Mouse (Mus musculus) stomach, postnatal 0 days (tissue): ENCODE measurements around the gene Zbtb16. TPM values are rescaled to one million over a fixed set of nuclear protein-coding genes. Genes with fewer than 3 reads are reported as not detected.

Source experiments
- ATAC-seq: fragments of 200-750 bp; cut with Nextera tagmentation; 2 replicates; pipeline ENCODE4 v1.8.0; 2017; ENCODE audit not compliant: low FRiP score, low TSS enrichment
- DNase-seq: peaks from one replicate; pipeline ENCODE4 v3.0.0-alpha.2; 2016; ENCODE audit warnings: low spot score
- H3K27ac ChIP-seq: fragments of 300-500 bp; sonication (generic); replicated peaks from 2 replicates; pipeline ENCODE4 v1.5.1; 2014; ENCODE audit warnings: mild to moderate bottlenecking, control low read depth
- H3K27me3 ChIP-seq: fragments of 300-500 bp; sonication (generic); 2 replicates; pipeline ENCODE4 v1.6.1; 2014; ENCODE audit warnings: low read length; ENCODE audit not compliant: control insufficient read depth, insufficient read depth
- H3K36me3 ChIP-seq: fragments of 300-500 bp; sonication (generic); 2 replicates; pipeline ENCODE4 v1.6.1; 2014; ENCODE audit warnings: low read length, mixed read lengths; ENCODE audit not compliant: control insufficient read depth, insufficient read depth
- H3K4me1 ChIP-seq: fragments of 300-500 bp; sonication (generic); replicated peaks from 2 replicates; pipeline ENCODE4 v1.6.1; 2014; ENCODE audit warnings: antibody characterized with exemption; ENCODE audit not compliant: control insufficient read depth, insufficient read depth
- H3K4me2 ChIP-seq: fragments of 300-500 bp; sonication (generic); replicated peaks from 2 replicates; pipeline ENCODE4 v1.6.1; 2014; ENCODE audit warnings: low read depth, mild to moderate bottlenecking, control low read depth, moderate library complexity
- H3K4me3 ChIP-seq: fragments of 300-500 bp; sonication (generic); 2 replicates; pipeline ENCODE4 v1.5.1; 2014; ENCODE audit warnings: low read depth, low read length, control low read depth
- H3K9ac ChIP-seq: fragments of 300-500 bp; sonication (generic); 2 replicates; pipeline ENCODE4 v1.6.1; 2014; ENCODE audit warnings: mild to moderate bottlenecking, low read length, control low read depth, mixed read lengths
- H3K9me3 ChIP-seq: fragments of 300-500 bp; sonication (generic); 2 replicates; pipeline ENCODE4 v1.6.1; 2016; ENCODE audit warnings: low read length; ENCODE audit not compliant: control insufficient read depth
- CTCF ChIP-seq: IDR thresholded peaks from 2 replicates; pipeline ENCODE4 v1.5.1; 2016; ENCODE audit warnings: antibody characterized with exemption, low read depth, mild to moderate bottlenecking, moderate library complexity
- EP300 ChIP-seq: optimal IDR thresholded peaks from 2 replicates; pipeline ENCODE3; 2016; ENCODE audit warnings: antibody characterized with exemption
- WGBS: fragments of 180-500 bp; shearing (Covaris S2); extraction: QIAGEN DNeasy Blood & Tissue Kit; methylation state at CpG from one replicate; pipeline ENCODE4 v1.1.7; 2014; 5-methylcytosine and 5-hydroxymethylcytosine counted together
- polyA plus RNA-seq: library from polyadenylated mRNA; unstranded; fragments of >200 nt; fragmentation: Nextera tagmentation; extraction: Ambion mirVana; gene quantifications from 2 replicates; pipeline ENCODE4 v1.2.1, GENCODE M21; 2015

Zbtb16 gene
- polyA plus RNA-seq, 1 experiment from 2014 or later, result 1.7 TPM

DNA sequence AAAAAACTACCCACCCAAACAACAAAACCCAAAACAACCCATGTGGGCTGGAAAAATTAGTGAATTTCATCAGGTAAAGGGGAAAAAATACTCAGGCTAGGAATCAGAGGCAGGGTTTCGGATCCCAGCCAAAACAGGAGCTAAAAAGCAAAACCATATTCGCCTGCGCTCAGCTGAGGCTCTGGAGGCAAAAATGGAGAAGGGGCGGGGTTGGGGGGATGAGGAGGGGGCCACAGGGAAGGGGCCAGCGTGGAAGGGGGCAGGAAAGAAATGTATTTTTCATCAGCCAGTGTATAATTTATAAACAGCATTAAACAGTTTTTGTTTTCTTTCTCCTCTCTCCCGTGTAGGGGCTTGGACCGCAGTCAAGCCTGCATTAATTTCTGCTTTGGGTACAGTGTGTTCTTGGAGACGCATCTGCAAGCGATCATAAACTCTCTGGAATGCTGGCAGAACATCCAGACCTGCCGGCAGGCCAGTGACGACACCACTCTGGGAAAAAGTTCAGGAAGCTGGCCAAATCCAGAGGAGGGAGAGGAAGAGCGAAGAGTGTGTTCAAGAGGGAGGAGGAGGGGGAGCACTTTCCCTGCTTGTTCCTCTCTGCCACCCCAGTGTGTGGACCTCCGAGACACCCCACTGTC is 98.7 kb downstream of the Zbtb16 start:
- Histone ChIP-seq H3K27ac (peak overlapping the region; percentile 92), H3K4me2 (peak overlapping the region; percentile 44), H3K36me3 (no peaks in the 10 kb centered on the region), H3K4me3 (no peak overlapping the region), H3K4me1 (peaks cover 14% of the 10 kb centered on the region; the same call in 1 of the 2 replicates), H3K9ac (peak overlapping the region; percentile 41; the same call in 1 of the 2 replicates), H3K9me3 (no peaks in the 10 kb centered on the region), H3K27me3 (no peaks in the 10 kb centered on the region)
- peak; percentile 72 for DNase-seq
- WGBS, result 29% methylated on average over 13 of the region's 13 CpGs
- TF ChIP-seq EP300 (peak; percentile 99), CTCF (no peak)
- peak; percentile 67 for ATAC-seq

DNA sequence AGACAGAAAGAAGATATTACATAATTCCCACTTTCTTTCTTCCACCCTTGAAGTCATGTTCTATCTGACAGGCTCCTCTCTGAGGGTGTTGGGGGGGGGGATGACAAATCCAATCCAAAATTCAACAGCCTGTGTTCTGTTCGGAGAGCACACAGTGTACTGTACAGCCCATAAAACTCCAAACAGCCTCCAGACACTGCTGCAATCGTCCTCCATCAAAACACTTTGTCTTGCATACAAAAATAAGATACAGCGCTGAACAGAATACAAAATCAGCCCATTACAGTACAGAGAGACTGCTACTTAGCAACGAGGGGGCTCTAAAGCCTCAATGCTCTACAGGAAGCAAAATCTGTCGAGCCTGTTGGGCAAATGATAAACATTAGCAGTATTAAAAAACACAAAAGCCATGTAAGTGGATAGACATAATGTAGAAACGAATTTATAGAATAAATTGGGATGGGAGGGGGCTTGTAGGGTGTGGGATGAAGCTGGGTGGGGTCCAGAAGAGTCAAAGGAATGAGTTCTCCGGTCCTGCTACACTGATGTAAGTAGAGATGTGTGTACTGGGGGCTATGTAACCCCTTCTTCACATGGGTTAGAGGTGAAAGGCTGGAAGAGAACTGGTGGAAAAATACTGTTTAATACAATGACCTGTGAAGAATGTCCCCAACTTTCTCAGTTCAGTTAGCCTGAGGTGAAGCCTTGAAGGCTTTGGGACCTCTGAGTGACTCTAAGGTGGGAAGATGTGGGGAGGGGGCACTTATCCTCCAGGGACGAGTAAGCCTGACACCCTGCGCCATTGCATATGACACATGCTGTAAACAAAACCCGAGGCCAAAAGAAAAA is 99.4 kb downstream of the Zbtb16 start:
- Histone ChIP-seq H3K4me2 (peak overlapping the region; percentile 44), H3K9ac (peak overlapping the region; percentile 41), H3K36me3 (no peaks in the 10 kb centered on the region), H3K27ac (peak overlapping the region; percentile 92), H3K4me3 (no peak overlapping the region), H3K9me3 (no peaks in the 10 kb centered on the region), H3K4me1 (peaks cover 16% of the 10 kb centered on the region; the same call in 1 of the 2 replicates), H3K27me3 (no peaks in the 10 kb centered on the region)
- WGBS, result 34% methylated on average over 10 of the region's 10 CpGs
- peak; percentile 30; the same call in 1 of the 2 replicates for ATAC-seq
- DNase-seq, result no peak
- TF ChIP-seq CTCF, result no peak
- peak; percentile 31 for TF ChIP-seq EP300

DNA sequence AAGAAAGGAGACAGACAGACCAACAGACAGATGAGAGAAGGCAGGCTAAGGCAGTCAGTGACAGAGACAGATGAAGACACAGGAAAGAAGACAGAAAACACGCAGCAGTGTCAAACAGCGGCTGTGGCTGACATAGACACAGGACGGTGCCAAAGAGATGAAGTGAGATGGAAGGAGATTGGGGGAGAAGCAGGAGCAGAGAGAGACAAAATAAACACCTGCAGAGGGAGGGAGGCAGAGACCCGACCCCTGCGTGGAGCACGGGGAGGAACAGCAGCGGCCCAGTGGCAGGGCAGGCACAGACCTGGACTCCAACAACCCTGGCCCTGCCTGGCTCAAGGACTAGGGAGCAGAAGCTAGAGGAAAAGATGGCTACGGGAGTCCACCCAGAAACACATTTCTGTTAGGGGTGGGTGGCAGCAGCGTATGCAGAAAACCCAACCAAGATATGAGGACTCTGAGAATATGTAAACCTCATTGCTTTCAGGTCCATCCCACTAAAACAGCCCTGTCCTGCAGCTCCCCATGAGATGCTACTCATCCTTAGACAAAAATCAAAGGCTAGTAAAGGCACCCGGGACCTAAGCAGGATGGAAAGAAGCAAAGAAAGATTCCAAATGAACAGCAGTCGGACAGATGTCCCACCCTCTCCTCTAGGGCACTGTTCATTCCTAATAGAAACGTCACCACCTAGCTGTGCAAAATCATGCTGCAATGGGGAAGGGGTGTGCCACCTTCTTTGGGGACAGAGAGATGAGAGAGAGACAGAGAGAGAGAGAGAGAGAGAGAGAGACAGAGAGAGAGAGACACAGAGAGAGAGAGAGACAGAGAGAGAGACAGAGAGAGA is 100.3 kb downstream of the Zbtb16 start:
- TF ChIP-seq EP300 (no peak), CTCF (peak; percentile 33)
- ATAC-seq (no peak), DNase-seq (no peak)
- Histone ChIP-seq H3K4me3 (no peak overlapping the region), H3K9me3 (no peaks in the 10 kb centered on the region), H3K36me3 (no peaks in the 10 kb centered on the region), H3K27me3 (no peaks in the 10 kb centered on the region), H3K4me1 (peaks cover 16% of the 10 kb centered on the region; the same call in 1 of the 2 replicates), H3K4me2 (no peak overlapping the region), H3K9ac (peak overlapping the region; percentile 41; the same call in 1 of the 2 replicates), H3K27ac (peak overlapping the region; percentile 92)
- WGBS, result 48% methylated on average over 12 of the region's 12 CpGs

DNA sequence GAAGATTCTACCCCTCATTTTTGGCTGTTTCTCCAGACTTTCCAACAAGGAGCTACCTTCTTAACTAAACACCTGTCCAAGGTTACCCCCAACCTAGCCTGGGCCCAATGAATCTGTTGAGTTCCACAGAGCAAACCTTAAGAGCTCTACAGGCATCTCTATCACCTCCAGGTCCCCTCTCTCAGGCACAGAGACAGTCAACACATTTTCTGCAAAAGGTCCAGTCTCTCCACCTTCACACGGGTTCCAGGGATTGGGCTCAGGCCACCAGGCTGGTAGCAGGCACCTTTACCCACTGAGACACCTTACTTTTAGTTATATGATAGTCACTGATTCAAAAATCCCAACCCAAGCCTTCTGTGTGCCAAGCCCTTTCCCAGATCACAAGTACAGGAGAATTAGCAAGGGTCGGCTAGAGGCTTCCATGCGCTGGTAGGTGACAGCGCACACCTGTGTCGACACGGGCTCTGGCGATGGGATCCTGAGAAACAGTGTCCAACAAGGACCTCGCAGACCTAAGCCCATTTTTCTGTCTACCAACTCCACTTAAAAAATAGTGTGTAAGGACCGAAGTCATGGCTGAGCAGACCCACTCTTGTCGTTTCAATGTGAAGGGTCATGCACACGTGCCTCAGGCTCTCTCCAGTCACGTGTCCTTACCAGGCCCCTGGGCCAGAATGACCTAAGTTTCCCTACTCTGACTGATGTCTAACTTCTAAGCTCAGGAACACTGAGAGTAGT is 101.1 kb downstream of the Zbtb16 start:
- Histone ChIP-seq H3K4me1 (peaks cover 13% of the 10 kb centered on the region; the same call in 1 of the 2 replicates), H3K27ac (peak overlapping the region; percentile 92), H3K27me3 (no peaks in the 10 kb centered on the region), H3K4me3 (no peak overlapping the region), H3K9ac (0 out of 2 replicates have a peak overlapping the region, but pooled peaks have one; percentile 41), H3K36me3 (no peaks in the 10 kb centered on the region), H3K9me3 (no peaks in the 10 kb centered on the region), H3K4me2 (no peak overlapping the region)
- WGBS, result 80% methylated on average over 12 of the region's 12 CpGs
- ATAC-seq (no peak), DNase-seq (no peak)
- TF ChIP-seq EP300, result no peak
- no peak for TF ChIP-seq CTCF
